Mouse (Mus musculus): Measurements from ENCODE around the gene Map2k3. TPM values are rescaled to one million over a fixed set of nuclear protein-coding genes. Genes with fewer than 3 reads are reported as not detected.

Map2k3 gene
- 10 to 100 TPM; 33.9 to 35.5 TPM for total RNA-seq (2023)

GRCm38 (mm10) chr11:60931869-60932481 is at the start of gene Map2k3:
Gene Map2k3, plus strand, starts transcription at chr11:60932033.

GRCm38 (mm10) chr11:60914491-60914890 is 17.3 kb upstream of the Map2k3 start, which contains the start of gene Natd1:
Gene Natd1, minus strand, starts transcription at chr11:60914750.

Other genes starting within 250 kb of the Map2k3 start
- 10 to 100 TPM; 38.2 to 41.0 TPM for gene Llgl1, start 232.3 kb upstream of the Map2k3 start, total RNA-seq (2023)
- 100 to 1,000 TPM; 187 to 190 TPM for gene Flii, start 204.8 kb upstream of the Map2k3 start, total RNA-seq (2023)
- gene Mief2, start 203.6 kb upstream of the Map2k3 start, total RNA-seq (2023) = 10 to 100 TPM in 1 of 2 experiments, 1 to 10 TPM in 1; 8.6 to 12.6 TPM
- 10 to 100 TPM; 23.1 to 25.3 TPM for gene Top3a, start 154.7 kb upstream of the Map2k3 start, total RNA-seq (2023)
- gene Smcr8, start 154.5 kb upstream of the Map2k3 start, total RNA-seq (2023) = 10 to 100 TPM; 80.7 to 87.2 TPM
- 1 to 10 TPM; 8.6 to 9.2 TPM for gene Shmt1, start 120.3 kb upstream of the Map2k3 start, total RNA-seq (2023)
- gene Dhrs7b, start 101.4 kb upstream of the Map2k3 start, total RNA-seq (2023) = 10 to 100 TPM; 16.1 to 17.1 TPM
- 10 to 100 TPM; 27.8 to 28.8 TPM for gene Tmem11, start 52.8 kb upstream of the Map2k3 start, total RNA-seq (2023)
- gene Natd1, start 17.3 kb upstream of the Map2k3 start, total RNA-seq (2023) = 10 to 100 TPM in 1 of 2 experiments, 1 to 10 TPM in 1; 9.5 to 10.5 TPM
- gene Kcnj12, start 90.5 kb downstream of the Map2k3 start, total RNA-seq (2023) = not detected
- 10 to 100 TPM; 10.9 to 11.9 TPM for gene Tnfrsf13b, start 194.7 kb downstream of the Map2k3 start, total RNA-seq (2023)
- 10 to 100 TPM; 91.6 to 93.6 TPM for gene Usp22, start 243.0 kb downstream of the Map2k3 start, total RNA-seq (2023)